Comparison of ENCODE assay signal across 10 mouse cellular contexts in the genomic region with DNA sequence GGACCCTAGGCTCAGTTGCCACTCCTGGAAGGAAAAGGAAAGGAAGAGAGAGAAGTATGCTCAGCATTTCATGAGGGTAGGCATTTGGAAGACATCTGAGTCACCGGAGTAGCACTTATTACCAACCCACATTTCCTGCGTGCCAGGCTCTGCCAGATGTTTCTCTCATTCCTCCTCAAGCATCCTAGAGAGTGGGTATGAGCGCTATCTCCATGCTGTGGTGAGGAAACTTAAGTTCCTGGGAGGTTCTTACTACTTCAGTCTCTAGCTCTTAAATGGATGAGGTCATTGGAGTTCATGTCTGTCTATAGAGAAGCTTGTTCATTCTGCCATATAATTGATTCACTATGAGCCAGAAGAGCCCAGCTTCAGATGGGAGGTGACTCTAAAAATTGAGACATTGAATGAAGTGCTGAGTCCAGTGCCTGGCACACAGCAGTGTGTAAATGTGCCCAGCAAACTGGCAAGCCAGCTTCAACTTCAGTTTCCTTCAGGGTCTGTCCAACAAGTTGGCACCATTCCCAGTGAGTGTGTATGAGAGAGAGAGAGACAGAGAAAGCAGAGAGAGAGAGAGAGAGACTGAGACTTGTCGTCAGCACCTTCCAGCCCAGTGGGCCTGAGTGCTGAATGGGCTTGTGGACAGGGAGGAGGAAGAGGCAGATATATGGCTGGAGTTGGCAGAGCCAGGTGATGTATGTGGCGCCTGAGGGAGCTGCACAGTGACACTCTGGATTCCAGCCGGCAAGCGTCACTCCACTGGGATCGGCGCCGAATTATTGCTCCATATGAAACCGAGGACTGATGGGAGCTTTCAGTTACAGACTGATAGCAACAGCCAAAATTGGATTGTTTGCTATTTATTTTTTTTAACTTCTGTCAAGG. TPM values are rescaled to one million over a fixed set of nuclear protein-coding genes. Genes with fewer than 3 reads are reported as not detected.
DNase-seq lines count a peak whose midpoint lies in the region; ATAC-seq and TF ChIP-seq lines count a peak whose summit lies in the region.
"Had no signal": no experiment of that assay in that cellular context is flagged by ENCODE, and none has a peak within 500 bp of the region (broad histone marks: within the 10 kb centered on the region; RNA-seq: fewer than 3 reads in every experiment).

No protein-coding gene starts in this region.

- DNase-seq in gastrocnemius, postnatal 10 days = peak; percentile 9
- no peak for DNase-seq in gastrocnemius, postnatal 14 days
- peak; percentile 41 for DNase-seq in midbrain, embryonic 14.5 days
- DNase-seq in midbrain, embryonic 11.5 days (ENCODE audit: low spot score, missing footprints) = no peak
- DNase-seq in cerebellum, adult 11-12 months = peak; percentile 6
- no peak for DNase-seq in urinary bladder, adult 2 months (ENCODE audit: low spot score)
- no peak for DNase-seq in c-Kit-positive CD71-positive TER-119-positive erythroid progenitor cells, embryonic 14.5 days (ENCODE audit: low spot score)

- WGBS in midbrain, embryonic 14.5 days = 93% methylated on average over 11 of the region's 11 CpGs
- WGBS in midbrain, embryonic 11.5 days = 95% methylated on average over 11 of the region's 11 CpGs

- no peaks in the 10 kb centered on the region for H3K27me3 ChIP-seq in midbrain, embryonic 14.5 days (ENCODE audit: control insufficient read depth, insufficient read depth, low read length)
- H3K27me3 ChIP-seq in midbrain, embryonic 11.5 days (ENCODE audit: control insufficient read depth, insufficient read depth, low read length) = no peaks in the 10 kb centered on the region
- H3K27me3 ChIP-seq in myocyte (ENCODE audit: control insufficient read depth, insufficient read depth, insufficient read length) = no peaks in the 10 kb centered on the region

- no peak overlapping the region for H3K4me2 ChIP-seq in midbrain, embryonic 14.5 days (ENCODE audit: low read length)
- no peak overlapping the region for H3K4me2 ChIP-seq in midbrain, embryonic 11.5 days
- peak overlapping the region; percentile 34 for H3K4me2 ChIP-seq in myocyte (ENCODE audit: low read depth)

- no peak overlapping the region for H3K27ac ChIP-seq in midbrain, embryonic 14.5 days (replicated peaks; ENCODE audit: low read depth, low read length)
- H3K27ac ChIP-seq in midbrain, embryonic 11.5 days (ENCODE audit: low read depth, low read length) = no peak overlapping the region

- H3K9me3 ChIP-seq in midbrain, embryonic 14.5 days (ENCODE audit: control insufficient read depth, low read length) = no peaks in the 10 kb centered on the region
- no peaks in the 10 kb centered on the region for H3K9me3 ChIP-seq in midbrain, embryonic 11.5 days (ENCODE audit: control insufficient read depth, low read length)

- no peak overlapping the region for H3K9ac ChIP-seq in midbrain, embryonic 14.5 days (replicated peaks; ENCODE audit: low read length)
- H3K9ac ChIP-seq in midbrain, embryonic 11.5 days (ENCODE audit: low read length) = no peak overlapping the region

- TF ChIP-seq POLR2A in myocyte (IDR thresholded peaks at IDR 0.05; ENCODE audit: insufficient read length, low read depth) = no peak

- H3K79me2 ChIP-seq in myocyte (ENCODE audit: control insufficient read depth, insufficient read depth) = no peaks in the 10 kb centered on the region

- H3K36me3 ChIP-seq in midbrain, embryonic 14.5 days (ENCODE audit: control insufficient read depth, insufficient read depth, low read length) = peaks cover 13% of the 10 kb centered on the region; the same call in 1 of the 2 replicates
- no peaks in the 10 kb centered on the region; the same call in 1 of the 2 replicates for H3K36me3 ChIP-seq in midbrain, embryonic 11.5 days (ENCODE audit: control insufficient read depth, insufficient read depth, low read length)
- H3K36me3 ChIP-seq in myocyte (ENCODE audit: control insufficient read depth, insufficient read depth) = peaks cover 25% of the 10 kb centered on the region

- no peak overlapping the region for H3ac ChIP-seq in myocyte (ENCODE audit: control insufficient read depth, insufficient read length)

- no peak overlapping the region for H3K4me3 ChIP-seq in midbrain, embryonic 14.5 days (replicated peaks; ENCODE audit: low read depth, low read length)
- H3K4me3 ChIP-seq in midbrain, embryonic 11.5 days (ENCODE audit: low read depth, low read length) = no peak overlapping the region
- no peak overlapping the region for H3K4me3 ChIP-seq in myocyte

- ATAC-seq in midbrain, embryonic 14.5 days (ENCODE audit: low FRiP score, low TSS enrichment) = no peak
- no peak for ATAC-seq in midbrain, embryonic 11.5 days (ENCODE audit: low FRiP score)

- intact Hi-C loops in gastrocnemius, postnatal 14 days (cut with DNase I; ENCODE audit: low total_unique reads) = no loop called here

- no peaks in the 10 kb centered on the region for H3K4me1 ChIP-seq in midbrain, embryonic 14.5 days (ENCODE audit: control insufficient read depth, insufficient read depth, low read length)
- no peaks in the 10 kb centered on the region for H3K4me1 ChIP-seq in midbrain, embryonic 11.5 days (ENCODE audit: control insufficient read depth, insufficient read depth, low read length)

TF ChIP-seq in myocyte, 11 proteins besides CTCF, POLR2A, EP300 and RAD21:
- TF ChIP-seq MYOD1 (IDR thresholded peaks at IDR 0.05; ENCODE audit: control insufficient read depth in 1 of 3, insufficient read length in 2 of 3, low read depth in 2 of 3) = no peak
- TF ChIP-seq CEBPB (IDR thresholded peaks at IDR 0.05; ENCODE audit: insufficient read depth, poor library complexity, severe bottlenecking) = no peak
- no peak for TF ChIP-seq TCF12 (IDR thresholded peaks at IDR 0.05; ENCODE audit: insufficient read depth, poor library complexity, severe bottlenecking)
- no peak for TF ChIP-seq TCF3 (IDR thresholded peaks at IDR 0.05; ENCODE audit: insufficient read length, low read depth)
- TF ChIP-seq SRF (IDR thresholded peaks at IDR 0.05; ENCODE audit: control insufficient read depth, insufficient read length, low read depth) = no peak
- TF ChIP-seq POLR2AphosphoS2 (IDR thresholded peaks at IDR 0.05; ENCODE audit: insufficient read length, low read depth) = no peak
- TF ChIP-seq REST (IDR thresholded peaks at IDR 0.05; ENCODE audit: insufficient read depth, insufficient read length) = no peak
- TF ChIP-seq E2F4 (IDR thresholded peaks at IDR 0.05; ENCODE audit: insufficient read depth) = no peak

RNA-seq across cellular contexts. Expression of gene Phox2a, which starts 56.0 kb away (rescaled TPM):
- under 1 TPM in 1 of 2 experiments, not detected in 1; 0.14 TPM for total RNA-seq in gastrocnemius, postnatal 10 days (2021)
- total RNA-seq in gastrocnemius, postnatal 14 days (2021) = not detected
- polyA plus RNA-seq in midbrain, embryonic 14.5 days (2014; fragmentation: Nextera tagmentation; extraction: Ambion mirVana) = 0.84 and 1.00 TPM in 2 replicates
- polyA plus RNA-seq in midbrain, embryonic 11.5 days (2014; fragmentation: Nextera tagmentation; extraction: Ambion mirVana) = 0.52 and 1.1 TPM in 2 replicates
- polyA plus RNA-seq in myocyte (2012; fragmentation: generic; extraction: Trizol) = 0.02 TPM
- 0.09 and 0.14 TPM in 2 replicates for polyA plus RNA-seq in urinary bladder, adult 2 months (2012; rRNA removed)
- total RNA-seq: megakaryocyte progenitor cell, adult 5-6 weeks; MEL had no signal

Comparison
In these comparisons a context has a peak if more than half of its experiments do, and no peak if none do; other contexts are left out.
1. DNase-seq: peak in gastrocnemius, postnatal 10 days (single experiment), midbrain, embryonic 14.5 days (single experiment) and cerebellum, adult 11-12 months (single experiment); none in gastrocnemius, postnatal 14 days (single experiment), midbrain, embryonic 11.5 days (single experiment), urinary bladder, adult 2 months (single experiment) and c-Kit-positive CD71-positive TER-119-positive erythroid progenitor cells, embryonic 14.5 days (single experiment).